Mouse (Mus musculus) liver, embryonic 14.5 days (tissue): ENCODE results near the gene Eml1. TPM values are rescaled to one million over a fixed set of nuclear protein-coding genes. Genes with fewer than 3 reads are reported as not detected.

Experiments
- ATAC-seq: fragments of 200-750 bp; cut with Nextera tagmentation; 2 replicates; pipeline ENCODE4 v1.8.0; 2017; ENCODE audit warnings: moderate number of reproducible peaks, mild to moderate bottlenecking, moderate library complexity; ENCODE audit not compliant: insufficient read depth
- DNase-seq, 3 experiments: peaks; one replicate each; pipeline ENCODE4 v3.0.0-alpha.2; 2012 to 2013; ENCODE audit warnings: low read depth in 3 of 3, low spot score in 3 of 3
- H3K27ac ChIP-seq: fragments of 300-500 bp; sonication (generic); 2 replicates; pipeline ENCODE4 v1.5.1; 2014; ENCODE audit warnings: moderate library complexity, mild to moderate bottlenecking, control low read depth, inconsistent platforms
- H3K27me3 ChIP-seq: fragments of 300-500 bp; sonication (generic); 2 replicates; pipeline ENCODE4 v1.6.1; 2014; ENCODE audit warnings: mild to moderate bottlenecking, low read length, moderate library complexity; ENCODE audit not compliant: control insufficient read depth, insufficient read depth
- H3K36me3 ChIP-seq: fragments of 300-500 bp; sonication (generic); replicated peaks from 2 replicates; pipeline ENCODE4 v1.6.1; 2014; ENCODE audit warnings: low read depth; ENCODE audit not compliant: control insufficient read depth, insufficient read depth
- H3K4me1 ChIP-seq, 2 experiments: fragments of 200-500 bp in 1 of 2; fragments of 300-500 bp in 1 of 2; sonication (generic) in 1 of 2; replicated peaks; 2 replicates each; pipeline ENCODE4 v1.6.1; 2012 to 2014; ENCODE audit warnings: antibody characterized with exemption in 1 of 2, inconsistent platforms in 1 of 2, low read length in 1 of 2; ENCODE audit not compliant: control insufficient read depth in 2 of 2, insufficient read depth in 2 of 2
- H3K4me2 ChIP-seq: fragments of 300-500 bp; sonication (generic); 2 replicates; pipeline ENCODE4 v1.6.1; 2014; ENCODE audit warnings: low read depth, mild to moderate bottlenecking, control low read depth, moderate library complexity
- H3K4me3 ChIP-seq, 2 experiments: fragments of 200-500 bp in 1 of 2; fragments of 300-500 bp in 1 of 2; sonication (generic) in 1 of 2; 2 replicates each; pipeline ENCODE4 v1.5.1; 2012 to 2014; ENCODE audit warnings: low read depth in 2 of 2, low read length in 2 of 2, mild to moderate bottlenecking in 2 of 2, control low read depth in 1 of 2, inconsistent platforms in 1 of 2, moderate library complexity in 1 of 2; ENCODE audit not compliant: insufficient read depth in 1 of 2
- H3K9ac ChIP-seq: fragments of 300-500 bp; sonication (generic); replicated peaks from 2 replicates; pipeline ENCODE4 v1.6.1; 2014; ENCODE audit warnings: mild to moderate bottlenecking, control low read depth, moderate library complexity
- H3K9me3 ChIP-seq: fragments of 300-500 bp; sonication (generic); 2 replicates; pipeline ENCODE4 v1.6.1; 2016; ENCODE audit warnings: low read length, mixed read lengths; ENCODE audit not compliant: control insufficient read depth
- CTCF ChIP-seq: IDR thresholded peaks from 2 replicates; pipeline ENCODE4 v1.5.1; 2016; ENCODE audit warnings: antibody characterized with exemption, low read depth, control low read depth
- EP300 ChIP-seq: IDR thresholded peaks from 2 replicates; pipeline ENCODE4 v1.6.1; 2016; ENCODE audit warnings: antibody characterized with exemption, low read depth
- WGBS: fragments of 180-500 bp; shearing (Covaris S2); extraction: QIAGEN DNeasy Blood & Tissue Kit; methylation state at CpG from one replicate; pipeline ENCODE4 v1.1.7; 2014; ENCODE audit not compliant: insufficient replicate concordance; 5-methylcytosine and 5-hydroxymethylcytosine counted together
- polyA plus RNA-seq, 2 experiments: library from polyadenylated mRNA; depleted of rRNA in 1 of 2; stranded (reverse) in 1 of 2; unstranded in 1 of 2; fragments of >200 nt; fragmentation: Nextera tagmentation in 1 of 2; extraction: Ambion mirVana in 1 of 2; gene quantifications; 2 replicates each; pipeline versions ENCODE4 v1.2.1 to v1.2.3; 2012 to 2014

Eml1 gene
- polyA plus RNA-seq, 2 experiments, result 2.5 to 3.3 TPM

- DNase-seq (no peak), ATAC-seq (no peak)
- H3K36me3 ChIP-seq, result no peaks in the 10 kb centered on the region
- WGBS, result 7% methylated on average over 5 of the region's 5 CpGs
- H3K4me2 ChIP-seq, result no peak overlapping the region
- H3K27me3 ChIP-seq, result no peaks in the 10 kb centered on the region
- TF ChIP-seq EP300 (no peak), CTCF (peak; percentile 78)
- no peak overlapping the region for H3K27ac ChIP-seq
- H3K9ac ChIP-seq, result no peak overlapping the region
- no peaks in the 10 kb centered on the region for H3K9me3 ChIP-seq
- no peaks in the 10 kb centered on the region for H3K4me1 ChIP-seq
- H3K4me3 ChIP-seq, result no peak overlapping the region
Observed at GRCm38 (mm10) chr12:108363796-108364195, 7.0 kb upstream of the Eml1 start.

DNA sequence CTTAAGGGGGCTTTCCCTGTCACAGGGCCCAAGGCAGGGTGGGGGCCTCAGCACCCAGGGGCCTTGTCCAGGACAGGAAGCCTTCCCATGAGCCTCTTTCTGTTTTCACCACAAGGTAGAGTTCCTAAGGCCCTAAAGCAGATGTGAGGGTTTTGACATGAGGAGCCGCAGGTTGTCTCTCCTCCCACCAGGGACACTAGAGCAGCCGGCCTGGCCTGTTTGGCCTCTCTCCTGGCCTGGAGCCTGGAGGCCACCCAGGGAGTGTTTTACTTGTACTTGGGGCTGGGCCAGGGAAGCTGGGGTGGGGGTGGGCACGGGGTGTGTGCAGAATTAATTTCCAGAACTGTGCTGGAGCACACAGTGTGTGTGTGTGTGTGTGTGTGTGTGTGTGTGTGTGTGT, 5.4 kb upstream of the Eml1 start:
- Histone ChIP-seq H3K4me2 (no peak overlapping the region), H3K9me3 (no peaks in the 10 kb centered on the region), H3K27me3 (no peaks in the 10 kb centered on the region), H3K4me1 (no peaks in the 10 kb centered on the region), H3K36me3 (no peaks in the 10 kb centered on the region), H3K27ac (no peak overlapping the region), H3K4me3 (no peak overlapping the region), H3K9ac (no peak overlapping the region)
- DNase-seq (no peak), ATAC-seq (no peak)
- WGBS, result 53% methylated on average over 3 of the region's 3 CpGs
- TF ChIP-seq EP300 (no peak), CTCF (no peak)

GRCm38 (mm10) chr12:108365868-108366267, 4.9 kb upstream of the Eml1 start:
- no peaks in the 10 kb centered on the region for H3K9me3 ChIP-seq
- H3K36me3 ChIP-seq, result no peaks in the 10 kb centered on the region
- H3K4me3 ChIP-seq, result no peak overlapping the region
- ATAC-seq (no peak), DNase-seq (no peak)
- TF ChIP-seq EP300 (no peak), CTCF (no peak)
- no peaks in the 10 kb centered on the region for H3K4me1 ChIP-seq
- H3K27me3 ChIP-seq, result no peaks in the 10 kb centered on the region
- 50% methylated on average over 7 of the region's 7 CpGs for WGBS
- H3K27ac ChIP-seq, result no peak overlapping the region
- H3K4me2 ChIP-seq, result no peak overlapping the region
- no peak overlapping the region for H3K9ac ChIP-seq

DNA sequence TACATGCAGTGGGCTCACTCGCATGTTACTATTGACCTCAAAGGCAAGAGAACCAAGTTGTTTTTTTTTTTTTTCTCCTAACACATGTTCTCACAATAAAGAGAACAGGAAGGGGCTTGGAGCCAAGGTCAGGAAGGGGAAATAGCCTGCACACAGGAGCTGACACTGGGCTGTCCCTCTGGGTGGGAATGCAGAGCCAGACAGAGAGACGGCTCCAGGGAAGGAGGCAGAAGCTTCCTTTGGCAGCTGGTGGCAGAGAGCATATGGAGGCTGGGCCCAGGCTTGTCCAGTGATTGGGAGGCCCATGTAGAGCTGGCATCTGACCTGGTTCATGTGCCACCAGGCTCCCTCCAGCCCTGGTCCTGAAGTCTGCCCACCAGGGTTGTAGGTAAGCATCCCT, 2.8 kb upstream of the Eml1 start:
- Histone ChIP-seq H3K4me2 (no peak overlapping the region), H3K4me1 (no peaks in the 10 kb centered on the region), H3K4me3 (no peak overlapping the region), H3K27me3 (no peaks in the 10 kb centered on the region), H3K27ac (no peak overlapping the region), H3K9ac (no peak overlapping the region), H3K36me3 (no peaks in the 10 kb centered on the region), H3K9me3 (no peaks in the 10 kb centered on the region)
- DNase-seq, result no peak
- WGBS, result 37% methylated on average over 2 of the region's 2 CpGs
- TF ChIP-seq EP300 (no peak), CTCF (no peak)
- no peak for ATAC-seq

DNA sequence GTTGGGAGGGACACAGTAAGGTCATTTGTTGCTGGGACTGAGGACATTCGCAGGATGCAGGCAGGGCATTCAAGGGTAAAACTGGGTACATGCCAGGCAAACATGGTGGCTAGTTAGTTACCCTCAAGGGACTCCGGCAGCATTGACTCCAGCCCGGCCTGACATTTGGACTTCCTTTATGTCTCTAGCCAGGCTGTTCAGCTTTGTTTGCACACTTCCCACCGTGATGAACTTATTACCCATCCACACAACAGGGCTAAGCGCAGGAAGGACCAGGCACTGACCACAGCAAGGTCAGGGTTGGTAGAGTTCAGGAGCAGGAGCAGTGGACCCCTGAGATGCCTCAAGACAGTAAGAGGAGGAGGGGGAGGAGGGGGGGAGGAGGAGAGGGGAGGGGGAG, 1.8 kb upstream of the Eml1 start:
- ATAC-seq (no peak), DNase-seq (no peak)
- 52% methylated on average over 5 of the region's 5 CpGs for WGBS
- Histone ChIP-seq H3K4me3 (no peak overlapping the region), H3K4me1 (no peaks in the 10 kb centered on the region), H3K36me3 (no peaks in the 10 kb centered on the region), H3K4me2 (no peak overlapping the region), H3K9me3 (no peaks in the 10 kb centered on the region), H3K27ac (no peak overlapping the region), H3K9ac (no peak overlapping the region), H3K27me3 (no peaks in the 10 kb centered on the region)
- no peak for TF ChIP-seq CTCF
- TF ChIP-seq EP300, result no peak
